Mouse (Mus musculus) embryonic stem cell, embryonic (primary cell): ENCODE measurements at regions not wholly inside any gene's neighbourhood (a gene's known extent, or its start where the extent isn't known, plus 50 kb on each side); places are given as distances from the start of the nearest gene placed in this dataset.
"Not testable (repeated sequence)": the region's sequence is repeated elsewhere in the genome, so short reads cannot be mapped to it uniquely, and the experiment has no call there.

ENCODE experiments used
- CTCF ChIA-PET, 4 experiments: fragments of 300-600 bp in 2 of 4; fragments of 350-600 bp in 2 of 4; sonication (Branson Sonifier 250); formaldehyde crosslinking; loops; one replicate each; lab custom pipeline; 2022; ENCODE audit warnings: inconsistent platforms in 2 of 4; lab: Charles Lee
- POLR2A ChIA-PET, 4 experiments: fragments of 300-600 bp in 2 of 4; fragments of 350-600 bp in 2 of 4; sonication (Branson Sonifier 250); formaldehyde crosslinking; loops; one replicate each; lab custom pipeline; 2022; ENCODE audit warnings: antibody characterized with exemption in 4 of 4, inconsistent platforms in 1 of 4; lab: Charles Lee

DNA sequence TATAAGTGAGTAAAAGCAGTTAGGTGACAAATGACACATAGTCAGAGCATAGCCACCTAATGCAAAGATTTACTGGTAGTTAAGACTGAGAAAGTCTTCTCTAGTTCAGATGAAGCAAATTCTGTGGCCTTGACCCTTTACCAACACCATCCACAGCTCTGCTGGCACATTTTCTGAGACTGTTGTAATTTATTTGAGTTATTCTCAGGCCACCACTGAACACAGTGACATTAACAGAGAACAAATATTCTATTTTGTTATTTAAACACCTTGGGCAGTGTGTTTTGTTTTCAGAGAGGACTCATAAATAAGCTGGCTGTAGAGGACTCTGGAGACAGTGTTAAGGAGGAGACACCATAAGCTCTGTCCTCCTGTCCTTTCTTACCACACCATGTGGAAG, 129.8 kb downstream of the Mug2 start:
- CTCF ChIA-PET: interaction anchor here in 1 of 4 experiments (0.7 kb wide), 1 partner anchor 582 kb away, joined by 3 read pairs; no protein-coding TSS in a partner anchor
- POLR2A ChIA-PET: not testable (repeated sequence)
